Mouse (Mus musculus) testis, postnatal 10 days (tissue): Measurements from ENCODE around the gene Tnf.

Experiments used
- DNase-seq: peaks from one replicate; pipeline ENCODE4 v3.0.0; 2021; ENCODE audit warnings: low spot score

Gene Tnf

DNA sequence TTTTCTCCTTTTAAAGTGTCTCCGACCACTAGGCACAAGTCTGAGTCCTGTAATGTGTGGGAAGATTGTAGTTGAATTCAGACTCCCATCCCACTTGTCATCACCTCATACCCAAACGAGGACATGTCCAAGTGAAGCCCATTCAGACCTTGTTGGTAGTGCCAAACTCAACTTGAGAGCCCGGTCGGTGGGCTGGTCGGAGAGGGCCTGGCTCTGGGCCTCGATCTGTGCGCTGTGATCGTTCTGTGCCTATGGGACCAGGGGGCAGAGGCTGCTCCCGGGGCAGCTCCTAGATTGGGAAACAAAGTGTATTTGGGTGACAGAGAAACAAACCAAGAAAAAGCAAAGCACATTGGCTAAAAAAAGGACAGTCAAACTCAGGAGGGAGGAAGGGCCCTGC lies 48.7 kb downstream of the Tnf start:
- no peak for DNase-seq

DNA sequence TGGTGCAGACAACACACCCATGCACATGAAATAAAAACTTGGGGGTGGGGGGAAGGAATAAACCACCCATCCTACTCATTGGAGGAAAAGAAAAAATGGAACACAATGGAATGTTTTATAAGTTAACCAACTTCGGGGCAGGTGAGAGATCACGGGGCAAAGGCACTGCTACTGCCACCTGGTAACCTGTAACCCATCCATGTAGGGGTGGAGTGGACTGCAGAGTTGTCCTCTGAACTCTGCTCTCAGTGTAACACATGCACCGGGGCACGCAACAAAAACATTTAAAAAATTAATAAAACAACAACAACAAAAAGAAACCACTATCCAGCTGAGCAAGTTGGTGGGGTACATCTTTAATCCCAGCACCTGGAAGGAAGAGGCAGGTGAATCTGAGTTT lies 49.7 kb downstream of the Tnf start:
- DNase-seq = no peak
